Mouse (Mus musculus) embryonic fibroblast, embryonic 13.5 days (primary cell): Measurements from ENCODE around the gene Snrpg. TPM values are rescaled to one million over a fixed set of nuclear protein-coding genes. Genes with fewer than 3 reads are reported as not detected.

ENCODE experiments used
- H3K27ac ChIP-seq: 2 replicates; pipeline ENCODE4 v1.5.1; 2012; ENCODE audit warnings: low read length, control low read depth, inconsistent platforms; ENCODE audit not compliant: insufficient read depth
- H3K4me1 ChIP-seq: 2 replicates; pipeline ENCODE4 v1.6.1; 2011; ENCODE audit warnings: low read length; ENCODE audit not compliant: control insufficient read depth, insufficient read depth
- H3K4me3 ChIP-seq: 2 replicates; pipeline ENCODE4 v1.5.1; 2011; ENCODE audit warnings: mild to moderate bottlenecking, control low read depth, low read length; ENCODE audit not compliant: insufficient read depth
- CTCF ChIP-seq: IDR thresholded peaks from 2 replicates; pipeline ENCODE4 v1.5.1; 2011; ENCODE audit warnings: mild to moderate bottlenecking, control low read depth, low read length, moderate library complexity, borderline replicate concordance; ENCODE audit not compliant: insufficient read depth
- POLR2A ChIP-seq: IDR thresholded peaks from 2 replicates; pipeline ENCODE4 v1.6.1; 2011; ENCODE audit warnings: low read depth, mild to moderate bottlenecking, control low read depth, low read length, moderate library complexity
- polyA plus RNA-seq: library from polyadenylated mRNA; stranded (reverse); fragments of >200 nt; gene quantifications from 2 replicates; pipeline ENCODE4 v1.2.4, GENCODE M21; 2011; ENCODE audit warnings: low read depth; ENCODE audit not compliant: missing spikeins, insufficient read length

Snrpg gene
- polyA plus RNA-seq, 1 experiment, result 203 TPM

DNA sequence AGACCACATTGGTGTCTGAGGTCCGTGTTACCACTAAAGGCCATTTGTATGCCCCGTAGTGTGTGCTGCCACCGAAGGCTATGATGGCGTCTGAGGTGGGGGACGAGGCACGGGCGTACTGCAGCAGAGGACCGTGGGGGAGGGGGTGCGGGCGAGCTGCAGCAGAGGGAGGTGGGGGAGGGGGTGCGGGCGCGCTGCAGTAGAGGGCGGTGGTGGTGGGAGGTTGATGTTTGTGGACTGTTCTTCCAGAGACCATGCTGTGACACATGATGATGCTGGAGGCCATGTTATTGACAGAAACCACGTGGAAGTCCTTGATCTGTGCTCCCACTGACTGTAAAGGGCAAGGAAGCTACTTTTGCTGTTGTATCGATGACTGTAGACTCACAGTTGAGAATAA, 12.3 kb downstream of the Snrpg start:
- no peaks in the 10 kb centered on the region for H3K4me1 ChIP-seq
- TF ChIP-seq CTCF (no peak), POLR2A (no peak)
- H3K27ac ChIP-seq, result no peak overlapping the region
- no peak overlapping the region for H3K4me3 ChIP-seq

DNA sequence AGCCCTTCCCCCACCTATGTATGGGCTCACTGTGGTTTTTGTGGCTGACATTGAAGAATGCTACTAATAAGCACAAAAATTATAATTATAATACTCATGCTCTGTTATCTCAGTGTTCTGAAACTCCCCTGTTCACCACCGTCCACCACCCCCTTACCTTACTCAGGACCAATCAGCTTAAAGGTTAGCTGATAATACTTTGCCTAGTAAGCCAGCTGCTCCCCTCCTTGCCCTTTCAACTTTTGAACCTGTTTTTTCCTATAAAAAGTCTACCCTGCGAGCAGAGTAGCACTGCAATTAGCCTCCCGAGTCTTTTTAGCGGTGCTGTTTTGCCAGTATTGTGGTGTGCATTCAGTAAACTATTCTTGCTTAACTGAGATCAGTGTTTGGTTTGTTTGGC, 13.6 kb downstream of the Snrpg start:
- Histone ChIP-seq H3K27ac (no peak overlapping the region), H3K4me3 (no peak overlapping the region), H3K4me1 (no peaks in the 10 kb centered on the region)
- TF ChIP-seq POLR2A, result no peak
- TF ChIP-seq CTCF, result no peak

DNA sequence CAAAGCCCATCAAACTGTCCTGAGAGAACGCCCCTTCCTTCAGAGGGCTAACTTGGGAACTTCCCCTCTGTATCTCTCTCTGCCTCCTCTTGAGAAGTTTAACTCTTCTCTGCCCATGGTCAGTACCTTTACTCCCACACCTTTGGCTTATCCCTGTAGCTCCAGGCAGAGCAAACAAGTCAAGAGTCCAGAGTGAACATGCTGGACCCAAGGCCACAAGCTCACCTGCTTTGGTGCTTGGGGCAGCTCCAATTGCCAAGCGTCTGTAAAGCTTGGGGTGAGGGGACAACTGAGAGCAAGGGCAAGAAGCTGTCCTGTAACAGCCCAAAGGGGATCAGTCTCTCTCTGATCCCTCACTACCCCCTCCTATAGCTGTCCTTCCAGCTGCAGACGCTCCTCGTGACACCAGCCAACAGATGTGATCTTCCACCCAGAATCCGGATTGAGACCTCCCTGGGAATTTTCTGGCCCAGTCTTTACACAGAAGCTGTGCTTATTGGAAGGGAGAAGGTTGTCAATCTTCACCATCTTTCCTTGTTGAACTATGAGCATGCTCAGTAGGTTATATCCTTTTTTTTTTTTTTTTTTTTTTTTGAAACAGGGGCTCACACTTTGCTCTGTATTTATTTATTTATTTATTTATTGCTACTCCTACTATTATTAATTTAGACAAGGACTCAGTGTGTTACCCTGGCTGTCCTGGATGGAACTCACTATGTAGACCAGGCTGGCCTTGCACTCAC, 14.4 kb downstream of the Snrpg start:
- no peak for TF ChIP-seq CTCF
- TF ChIP-seq POLR2A, result no peak
- no peak overlapping the region for H3K27ac ChIP-seq
- no peaks in the 10 kb centered on the region for H3K4me1 ChIP-seq
- H3K4me3 ChIP-seq, result no peak overlapping the region

DNA sequence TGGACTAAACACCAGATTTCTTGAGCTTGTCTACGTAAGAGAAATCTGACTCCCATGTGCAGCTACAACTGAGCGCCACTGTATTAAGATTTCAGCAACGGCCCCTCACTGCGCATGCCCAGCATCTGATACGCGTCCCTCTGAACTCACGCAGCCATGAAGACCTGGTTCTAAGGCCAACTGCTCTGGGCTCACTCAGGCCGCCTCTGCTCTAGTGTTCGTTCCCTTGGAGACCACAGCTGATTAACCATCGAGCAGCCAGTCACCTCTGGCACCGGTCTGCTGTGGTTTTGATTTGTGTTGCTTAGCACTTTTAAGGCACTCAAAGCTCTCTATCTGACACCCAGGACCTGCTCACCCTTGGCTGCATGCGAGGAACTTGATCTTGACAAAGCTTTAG, 16.2 kb downstream of the Snrpg start:
- no peak overlapping the region for H3K27ac ChIP-seq
- no peaks in the 10 kb centered on the region for H3K4me1 ChIP-seq
- TF ChIP-seq POLR2A (no peak), CTCF (no peak)
- H3K4me3 ChIP-seq, result no peak overlapping the region

DNA sequence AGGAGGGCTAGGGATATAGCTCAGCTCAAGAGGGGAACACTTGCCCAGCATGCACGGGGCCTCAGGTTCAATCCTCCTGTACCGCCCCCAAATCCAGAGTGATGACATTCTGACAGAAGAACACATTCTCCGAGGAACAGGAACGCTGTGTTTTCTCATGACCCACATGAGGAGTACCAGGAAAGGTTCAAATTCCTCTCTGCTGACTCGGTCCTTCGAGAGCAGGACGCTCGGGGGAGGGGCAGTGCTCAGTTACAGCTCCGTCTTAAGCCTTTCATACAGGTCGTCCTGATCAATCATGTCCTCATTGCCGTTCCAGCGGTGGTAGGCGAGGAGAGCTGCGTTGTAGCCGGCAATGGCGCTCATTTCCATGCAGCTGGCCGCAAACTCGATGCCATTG, 17.4 kb downstream of the Snrpg start:
- Histone ChIP-seq H3K4me1 (no peaks in the 10 kb centered on the region), H3K27ac (no peak overlapping the region), H3K4me3 (no peak overlapping the region)
- TF ChIP-seq CTCF (no peak), POLR2A (no peak)

DNA sequence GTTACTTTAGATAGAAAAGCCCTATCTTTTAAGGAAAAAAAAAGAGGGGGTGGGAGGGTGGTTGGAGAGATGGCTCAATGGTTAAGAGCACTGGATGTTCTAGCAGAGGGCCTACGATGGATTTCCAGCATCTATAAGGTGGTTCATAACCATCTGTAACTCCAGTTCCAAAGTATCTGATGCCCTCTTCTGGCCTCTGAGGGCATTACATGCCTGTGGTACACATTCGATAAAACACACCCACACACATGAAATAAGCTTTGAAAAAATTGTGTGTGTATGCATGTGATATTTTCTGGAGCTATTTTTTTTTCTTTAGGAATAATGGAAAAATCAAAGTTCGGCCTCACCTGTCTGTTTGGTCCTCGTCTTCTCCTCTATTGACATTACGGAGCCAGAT, 20.2 kb downstream of the Snrpg start:
- no peak overlapping the region for H3K27ac ChIP-seq
- H3K4me1 ChIP-seq, result peaks cover 5% of the 10 kb centered on the region; the same call in 1 of the 2 replicates
- no peak overlapping the region for H3K4me3 ChIP-seq
- no peak for TF ChIP-seq POLR2A
- TF ChIP-seq CTCF, result no peak

DNA sequence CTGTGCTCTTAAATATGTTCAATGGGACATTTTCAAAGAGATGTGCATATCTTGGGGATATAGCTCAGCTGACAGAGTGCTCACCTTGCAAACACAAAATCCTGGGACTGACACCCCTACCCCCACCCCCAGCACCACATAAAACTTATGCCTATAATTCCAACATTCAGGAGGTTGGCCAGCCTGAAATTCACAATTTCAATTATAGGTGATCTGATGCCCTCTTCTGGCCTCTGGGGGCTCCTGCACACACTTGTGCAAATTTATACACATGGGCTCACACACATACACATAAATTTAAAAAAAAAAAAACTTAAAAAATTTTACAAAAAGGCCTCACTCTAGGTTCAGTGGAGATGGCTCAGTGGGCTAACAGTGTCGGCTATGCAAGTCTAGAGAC, 22.1 kb downstream of the Snrpg start:
- TF ChIP-seq POLR2A (no peak), CTCF (no peak)
- H3K27ac ChIP-seq, result no peak overlapping the region
- no peak overlapping the region for H3K4me3 ChIP-seq
- peaks cover 9% of the 10 kb centered on the region for H3K4me1 ChIP-seq

DNA sequence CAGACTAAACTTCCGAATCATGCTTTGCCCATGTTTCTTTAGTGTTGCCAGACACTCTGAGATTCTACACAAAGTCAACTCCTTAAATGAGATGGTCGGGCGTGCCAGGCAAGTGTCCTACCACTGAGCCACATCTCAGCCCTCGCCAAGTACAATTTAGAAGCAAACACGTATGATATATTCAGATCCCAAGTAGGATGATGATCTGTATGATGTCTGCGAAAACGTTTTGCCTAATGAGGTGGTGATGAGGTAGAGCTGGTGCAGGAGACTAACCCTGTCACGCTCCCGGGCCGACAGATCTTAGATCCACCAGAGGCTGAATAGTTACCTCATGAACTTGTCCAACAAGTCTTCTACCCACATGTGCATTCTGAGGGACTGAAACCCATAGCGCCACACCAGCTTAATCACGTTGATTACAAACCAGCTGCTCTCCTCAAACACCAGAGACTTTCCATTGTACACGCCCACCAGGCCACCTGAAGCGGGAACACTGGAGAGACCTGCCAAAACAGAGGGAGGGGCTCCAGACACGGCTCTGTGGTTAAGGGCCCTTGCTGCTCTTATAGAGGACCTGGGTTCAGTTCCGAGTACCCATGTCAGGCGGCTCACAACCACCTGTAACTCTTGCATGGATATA, 23.1 kb downstream of the Snrpg start:
- no peak overlapping the region for H3K4me3 ChIP-seq
- peaks cover 9% of the 10 kb centered on the region for H3K4me1 ChIP-seq
- TF ChIP-seq CTCF (no peak), POLR2A (no peak)
- H3K27ac ChIP-seq, result no peak overlapping the region

DNA sequence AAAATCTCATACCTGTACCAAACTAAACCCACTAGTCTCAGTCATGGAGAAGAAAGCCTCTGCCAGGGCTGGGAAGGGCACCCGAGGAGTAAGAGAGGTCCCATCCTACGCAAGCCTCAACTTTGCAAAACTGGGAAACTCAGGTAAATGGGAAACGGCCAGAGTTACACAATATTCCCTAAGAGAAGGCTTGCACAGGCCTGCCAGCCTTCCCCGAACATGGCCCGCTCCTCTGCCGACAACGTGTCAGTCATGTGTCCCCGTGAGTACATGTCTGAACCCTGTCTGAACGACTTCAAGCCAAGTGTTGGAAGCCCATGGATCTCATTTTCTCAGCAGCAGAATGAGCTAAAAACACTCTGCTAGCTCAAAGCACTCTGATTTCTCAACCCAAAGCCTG, 23.9 kb downstream of the Snrpg start:
- peaks cover 9% of the 10 kb centered on the region for H3K4me1 ChIP-seq
- no peak for TF ChIP-seq POLR2A
- no peak for TF ChIP-seq CTCF
- no peak overlapping the region for H3K27ac ChIP-seq
- no peak overlapping the region; the same call in 1 of the 2 replicates for H3K4me3 ChIP-seq

DNA sequence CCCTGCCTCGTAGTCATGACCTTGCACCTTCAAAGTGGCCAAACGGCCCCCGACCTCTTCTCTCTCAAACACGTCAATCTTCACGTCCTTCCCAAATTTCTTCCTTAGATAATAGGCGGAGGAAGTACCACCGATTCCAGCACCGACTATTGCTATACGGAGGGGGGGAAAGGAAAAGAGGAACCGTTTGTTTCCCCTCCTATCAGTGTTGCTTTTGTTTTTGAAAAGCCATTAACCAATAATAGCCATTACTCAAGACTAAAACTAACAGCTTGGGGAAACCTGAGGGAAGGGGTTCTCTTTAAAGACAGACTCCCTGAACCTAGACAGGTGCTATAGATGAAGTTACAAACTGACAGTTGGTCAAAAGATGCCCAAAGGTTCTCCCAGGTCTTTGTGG, 24.9 kb downstream of the Snrpg start:
- Histone ChIP-seq H3K4me3 (peak overlapping the region; percentile 77), H3K4me1 (peaks cover 9% of the 10 kb centered on the region), H3K27ac (no peak overlapping the region)
- TF ChIP-seq POLR2A, result no peak
- no peak for TF ChIP-seq CTCF
